Mouse (Mus musculus) cerebellum, postnatal 10 days (tissue): ENCODE measurements around the gene Fxr2.
"Not testable (repeated sequence)": the region's sequence is repeated elsewhere in the genome, so short reads cannot be mapped to it uniquely, and the experiment has no call there.

ENCODE experiments used
- DNase-seq, 2 experiments: peaks; one replicate each; pipeline ENCODE4 v3.0.0; 2021; ENCODE audit warnings: mixed read lengths in 2 of 2

Fxr2 gene

GRCm38 (mm10) chr11:69613553-69614256 is 19.1 kb upstream of the Fxr2 start:
- peak; percentile 92 for DNase-seq

- not testable (repeated sequence) for DNase-seq
Measured at GRCm38 (mm10) chr11:69614257-69614588, 18.6 kb upstream of the Fxr2 start.

DNA sequence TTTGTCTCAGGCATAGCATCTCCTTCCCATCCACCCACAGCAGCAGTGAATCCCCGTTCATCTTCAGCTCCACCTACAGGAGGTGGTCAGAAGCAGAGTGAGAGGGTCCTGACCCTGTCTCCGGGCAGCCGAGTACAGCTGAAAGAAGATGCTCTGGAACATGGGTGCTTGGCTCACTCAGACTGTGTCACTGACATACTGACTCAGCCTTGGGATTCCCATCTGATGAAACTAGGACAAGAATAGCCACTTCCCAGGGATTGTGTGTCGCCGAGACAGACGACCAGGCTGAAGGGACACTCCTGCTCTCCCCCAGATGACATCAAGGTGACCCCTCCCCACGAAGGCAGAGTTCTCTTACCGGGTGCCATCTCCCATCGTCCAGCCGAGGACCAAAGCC is 16.0 kb upstream of the Fxr2 start:
- DNase-seq, result no peak

DNA sequence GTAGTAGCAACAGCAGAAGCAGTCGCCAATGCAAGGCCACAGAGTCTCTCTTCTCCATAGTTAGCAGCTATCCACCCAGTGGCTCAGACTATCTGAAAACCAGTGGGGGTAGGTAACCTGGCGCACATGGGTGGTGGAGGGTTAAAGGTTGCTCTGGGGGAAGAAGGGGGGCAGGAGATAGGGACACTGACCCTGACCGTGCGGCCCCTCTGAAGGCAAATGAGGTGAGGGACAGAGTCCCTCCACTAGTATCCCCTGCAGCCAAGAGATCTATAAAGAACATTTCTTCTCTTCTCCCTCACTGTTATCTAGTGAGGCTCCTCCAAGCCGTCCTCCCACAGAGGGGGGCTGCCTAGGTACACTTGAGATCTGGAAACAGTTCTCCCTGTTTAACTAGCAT is 15.0 kb upstream of the Fxr2 start, which contains the start of gene Shbg:
Gene Shbg (minus strand): TSS at position 101 of the 400 bp plus-strand sequence.
- no peak for DNase-seq

DNA sequence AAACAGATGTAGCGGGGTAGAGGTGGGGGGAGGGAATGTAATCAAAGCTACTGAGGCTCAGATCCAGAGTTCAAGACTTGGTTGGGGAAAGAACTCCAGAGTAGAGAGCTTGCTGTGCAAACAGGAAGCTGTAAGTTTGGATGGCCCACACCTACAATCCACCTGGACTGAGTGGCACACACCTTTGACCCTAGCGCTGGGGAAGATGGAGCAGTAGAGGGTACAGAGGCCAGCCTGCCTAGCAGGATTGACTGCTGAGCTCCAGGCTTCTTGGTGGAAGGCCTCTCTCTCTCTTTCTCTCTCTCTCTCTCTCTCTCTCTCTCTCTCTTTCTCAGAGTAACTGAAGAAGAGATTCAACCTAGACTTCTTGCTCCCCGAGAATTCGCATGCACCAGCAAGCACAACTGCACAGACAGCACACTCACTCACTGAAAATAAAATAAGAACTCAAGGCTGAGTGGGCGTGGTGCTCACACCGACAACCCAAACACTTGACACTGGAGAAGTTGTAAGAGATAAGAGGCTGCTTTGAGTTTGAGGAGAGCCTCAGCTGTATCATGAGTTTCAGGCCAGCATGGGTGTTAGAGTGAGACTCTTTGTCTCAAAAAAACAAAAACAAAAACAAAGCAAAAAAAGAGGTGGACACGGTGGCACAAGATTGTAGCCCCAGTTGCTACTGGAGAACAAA is 12.3 kb upstream of the Fxr2 start:
- no peak for DNase-seq

DNA sequence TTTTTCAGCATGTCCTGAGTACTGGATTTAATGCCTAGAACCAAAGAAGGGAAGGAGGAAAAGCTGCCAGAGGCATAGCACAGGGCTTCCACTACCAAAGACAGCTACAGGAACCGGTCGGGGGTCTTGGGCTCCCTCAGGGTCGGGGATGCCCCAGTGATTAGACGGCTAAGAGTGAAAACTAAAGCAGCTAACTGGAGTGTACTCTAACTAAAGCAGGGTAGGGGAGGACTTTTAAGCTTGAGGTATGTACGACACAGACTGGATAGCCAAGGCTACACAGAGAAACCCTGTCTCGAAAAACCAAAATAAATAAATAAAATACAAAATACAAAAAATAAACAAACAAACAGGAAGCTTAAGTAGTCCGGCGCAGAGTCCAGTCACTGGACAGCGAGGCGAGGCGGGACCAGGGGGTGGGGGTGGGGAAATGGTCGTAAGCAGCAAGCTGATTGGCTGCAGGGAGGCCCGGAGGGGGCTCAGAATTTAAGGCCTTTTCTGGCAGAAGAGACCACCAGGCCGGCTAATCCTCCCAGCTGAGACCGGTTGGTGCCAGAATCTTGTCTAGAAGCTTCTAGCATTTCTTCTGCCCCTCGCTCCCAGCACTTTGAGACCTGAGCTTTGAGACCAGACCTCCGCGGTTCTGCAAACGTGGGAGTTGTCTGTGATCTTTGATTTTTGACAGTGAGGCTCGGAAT is 11.1 kb upstream of the Fxr2 start, which contains the start of gene Sat2:
Gene Sat2 (plus strand): TSS at position 454 of the 698 bp plus-strand sequence.
- DNase-seq, result peak; percentile 87 to 90

DNA sequence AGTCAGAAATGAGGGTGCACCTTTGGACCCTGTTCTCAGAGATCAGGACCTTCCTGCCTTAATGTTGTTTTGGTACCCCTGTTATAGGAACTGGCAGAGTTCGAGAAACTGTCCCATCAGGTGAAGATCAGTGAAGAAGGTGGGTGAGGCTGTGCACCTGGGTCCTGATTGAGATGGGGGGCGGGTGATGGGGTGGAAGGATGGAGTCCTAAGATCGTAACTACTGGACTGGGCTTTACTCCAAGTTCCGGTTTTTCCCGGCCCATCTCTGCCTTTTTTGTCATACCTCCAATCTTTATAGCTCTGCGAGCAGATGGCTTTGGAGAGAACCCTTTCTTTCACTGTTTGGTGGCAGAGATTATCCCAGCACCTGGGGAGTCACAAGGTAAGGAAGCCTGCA is 10.4 kb upstream of the Fxr2 start:
- DNase-seq, result peak; percentile 73 to 80

DNA sequence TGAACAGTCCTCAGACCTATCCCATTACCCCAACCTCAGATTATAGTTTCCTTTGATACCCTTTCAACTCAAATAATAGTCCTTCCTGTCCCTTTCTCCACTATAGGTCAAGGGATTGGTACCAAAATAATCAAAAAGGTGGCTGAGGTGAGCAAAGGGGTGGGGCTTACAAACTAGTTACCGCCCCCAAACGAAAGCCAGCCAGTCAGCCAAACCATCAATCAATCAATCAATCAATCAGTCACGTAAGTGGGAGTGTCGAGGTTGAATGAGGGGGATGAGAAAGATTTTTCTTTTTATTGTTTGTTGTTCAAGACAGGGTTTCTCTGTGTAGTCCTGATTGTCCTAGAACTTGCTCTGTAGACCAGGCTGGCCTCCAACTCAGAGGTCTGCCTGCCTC is 9.8 kb upstream of the Fxr2 start:
- no peak for DNase-seq

- DNase-seq, result not testable (repeated sequence)
Measured at GRCm38 (mm10) chr11:69624339-69624738, 8.5 kb upstream of the Fxr2 start.

DNA sequence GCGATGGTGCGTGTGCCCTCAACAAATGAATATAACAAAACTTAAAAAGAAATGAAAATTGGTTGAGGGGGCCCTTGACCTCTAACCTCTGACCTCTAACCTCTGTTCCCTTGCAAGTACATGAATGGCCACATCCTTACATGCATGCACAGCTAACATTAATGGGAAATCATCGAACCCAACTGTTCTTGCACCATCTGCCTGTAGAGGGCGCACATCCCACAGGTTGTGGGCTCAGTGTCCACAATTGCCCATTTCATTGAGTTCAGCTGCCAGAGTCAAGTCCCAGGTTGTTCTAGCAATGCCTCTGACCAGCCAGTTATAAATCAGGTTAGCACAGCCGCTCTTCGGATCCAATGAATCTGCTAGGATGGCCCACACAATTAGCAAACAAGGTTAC is 4.5 kb upstream of the Fxr2 start:
- DNase-seq, result peak; percentile 92 to 94

DNA sequence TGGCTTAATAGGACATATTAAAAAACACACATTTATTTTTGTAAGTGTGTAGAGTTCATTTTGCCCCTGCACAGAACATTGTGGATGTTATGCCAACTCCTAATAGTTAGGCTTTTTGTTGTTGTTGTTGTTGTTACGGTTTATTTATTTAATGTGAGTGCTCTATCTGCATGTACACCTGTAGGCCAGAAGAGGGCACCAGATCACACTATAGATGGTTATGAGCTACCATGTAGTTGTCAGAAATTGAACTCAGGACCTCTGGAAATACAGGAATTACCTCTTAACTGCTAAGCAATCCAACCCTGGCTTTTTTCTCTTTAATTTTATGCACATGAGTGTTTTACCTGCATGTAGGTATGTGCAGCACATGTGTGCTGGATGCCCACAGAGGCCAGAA is 3.0 kb upstream of the Fxr2 start:
- DNase-seq, result peak in 1 of 2 experiments; percentile 50

DNA sequence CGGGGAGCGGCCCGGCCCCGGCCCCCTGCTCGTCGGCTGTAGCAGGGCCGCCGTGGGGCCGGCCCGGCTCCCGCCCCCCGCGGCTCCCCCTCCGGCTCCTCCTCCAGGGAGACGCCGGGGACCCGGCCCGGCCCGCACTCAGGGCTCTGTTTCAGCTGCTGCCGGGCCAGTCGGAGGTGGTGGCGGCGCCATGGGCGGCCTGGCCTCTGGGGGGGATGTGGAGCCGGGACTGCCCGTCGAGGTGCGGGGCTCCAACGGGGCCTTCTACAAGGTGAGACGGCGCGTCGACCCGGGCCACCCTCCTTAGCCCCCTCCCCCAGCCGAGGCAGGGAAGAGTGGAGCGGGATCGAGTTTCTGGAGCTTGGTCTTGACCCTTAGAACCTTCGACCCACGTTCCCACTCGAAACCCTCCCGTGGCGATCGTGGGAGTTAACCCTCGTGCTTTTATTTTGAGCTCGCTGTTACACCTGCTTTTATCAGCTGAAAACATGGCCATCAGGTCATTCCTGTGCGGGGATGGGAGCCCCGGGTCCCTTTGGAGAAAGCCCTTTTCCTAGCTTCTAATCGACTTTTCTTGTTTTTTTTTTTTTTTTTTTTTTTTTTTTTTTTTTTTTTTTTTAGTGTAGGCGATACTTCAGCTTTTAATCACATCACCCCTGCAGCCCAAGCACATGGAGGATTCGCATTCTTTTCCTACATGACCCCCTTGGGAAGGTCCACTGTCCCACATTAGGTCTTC is 507 bp downstream of the Fxr2 start:
- DNase-seq, result no peak

- no peak for DNase-seq
Measured at GRCm38 (mm10) chr11:69635471-69635870, 2.7 kb downstream of the Fxr2 start.

- no peak for DNase-seq
Measured at GRCm38 (mm10) chr11:69645860-69646259, 13.1 kb downstream of the Fxr2 start.

GRCm38 (mm10) chr11:69653399-69653798 is 20.6 kb downstream of the Fxr2 start:
- no peak for DNase-seq

DNA sequence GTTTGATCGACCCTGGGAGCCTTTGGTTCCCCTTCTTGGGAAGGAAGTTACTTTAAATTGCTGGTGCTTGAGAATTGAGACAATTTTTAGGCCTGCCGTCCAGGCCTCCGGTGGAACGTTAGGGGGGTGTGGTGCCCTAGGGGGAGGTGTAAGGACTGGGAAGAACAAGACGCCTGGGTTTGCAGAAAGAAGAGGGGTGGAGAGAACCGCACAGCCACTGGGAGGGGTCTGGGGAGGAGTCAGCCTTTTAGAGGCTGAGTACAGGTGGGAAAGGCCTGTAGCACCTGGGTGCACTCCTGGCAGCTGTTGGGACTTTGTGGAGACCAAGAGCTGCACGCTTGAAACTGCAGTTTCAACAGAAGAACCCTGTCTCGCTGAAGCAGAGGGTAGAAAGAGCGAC is 22.0 kb downstream of the Fxr2 start:
- no peak for DNase-seq

- DNase-seq, result peak; percentile 85 to 86
Measured at GRCm38 (mm10) chr11:69655264-69656064, 22.7 kb downstream of the Fxr2 start, which contains the start of gene Sox15. Gene Sox15, plus strand, starts transcription at chr11:69655314.

DNA sequence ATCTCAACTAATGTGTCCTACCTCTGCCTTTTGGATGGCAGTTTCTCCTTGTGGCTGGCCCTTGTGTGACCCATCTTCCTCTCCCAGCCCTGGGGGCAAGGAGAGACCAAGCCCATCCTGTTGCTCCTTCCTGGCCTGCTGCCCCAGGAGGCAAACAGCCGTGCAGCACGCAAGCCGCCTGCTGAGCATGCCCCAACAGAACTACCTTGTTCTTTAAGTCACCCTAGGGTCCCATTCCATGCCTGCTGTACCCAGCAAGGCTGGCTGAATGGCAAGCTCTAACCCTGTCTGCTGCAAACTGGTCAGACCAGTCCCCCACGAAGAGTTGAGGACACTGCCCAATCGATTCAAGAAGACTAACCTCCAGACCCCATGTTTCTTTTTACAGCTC is 23.3 kb downstream of the Fxr2 start:
- no peak for DNase-seq

DNA sequence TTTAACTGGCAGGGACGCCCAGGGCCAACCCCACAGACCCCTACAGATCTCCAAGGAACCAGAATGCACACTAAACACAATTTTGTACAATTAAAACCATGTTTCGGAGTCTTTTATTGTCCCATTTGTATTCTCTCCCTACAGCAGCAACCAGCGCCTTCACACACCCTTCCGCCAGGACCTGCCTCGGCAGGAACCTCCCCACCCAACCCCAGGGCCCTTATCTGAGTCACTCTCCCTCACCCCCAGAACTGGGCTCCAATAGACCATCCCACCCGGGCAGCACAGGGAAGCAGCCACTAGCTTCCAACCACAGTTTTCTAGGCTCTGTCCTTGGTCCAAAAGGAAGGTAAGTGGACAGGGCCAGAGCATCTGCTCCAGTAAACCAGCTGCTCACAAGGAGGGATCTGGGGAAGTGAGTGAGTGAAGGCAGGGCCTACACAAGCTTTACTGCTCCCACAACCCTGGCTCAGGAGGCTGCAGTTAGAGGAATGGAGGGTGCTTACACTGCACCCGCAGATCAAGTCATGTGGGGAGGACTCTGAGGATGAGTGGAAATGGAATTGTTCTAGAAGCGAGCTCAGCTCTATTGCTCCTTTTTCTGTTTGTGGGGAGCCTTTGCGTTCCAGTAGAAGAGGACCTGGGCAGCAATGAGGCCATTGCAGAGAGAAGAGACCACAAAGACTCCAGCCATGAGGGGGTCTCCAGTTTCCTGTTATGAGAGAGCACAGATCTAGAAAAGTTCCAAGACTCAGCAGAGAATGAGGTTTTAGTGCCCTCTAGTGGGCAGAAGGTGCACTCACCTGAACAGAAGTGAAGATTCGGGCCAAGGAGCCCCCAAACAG is 24.0 kb downstream of the Fxr2 start:
- DNase-seq, result peak; percentile 75 to 82

- DNase-seq, result no peak
Measured at GRCm38 (mm10) chr11:69657462-69657881, 24.7 kb downstream of the Fxr2 start.

DNA sequence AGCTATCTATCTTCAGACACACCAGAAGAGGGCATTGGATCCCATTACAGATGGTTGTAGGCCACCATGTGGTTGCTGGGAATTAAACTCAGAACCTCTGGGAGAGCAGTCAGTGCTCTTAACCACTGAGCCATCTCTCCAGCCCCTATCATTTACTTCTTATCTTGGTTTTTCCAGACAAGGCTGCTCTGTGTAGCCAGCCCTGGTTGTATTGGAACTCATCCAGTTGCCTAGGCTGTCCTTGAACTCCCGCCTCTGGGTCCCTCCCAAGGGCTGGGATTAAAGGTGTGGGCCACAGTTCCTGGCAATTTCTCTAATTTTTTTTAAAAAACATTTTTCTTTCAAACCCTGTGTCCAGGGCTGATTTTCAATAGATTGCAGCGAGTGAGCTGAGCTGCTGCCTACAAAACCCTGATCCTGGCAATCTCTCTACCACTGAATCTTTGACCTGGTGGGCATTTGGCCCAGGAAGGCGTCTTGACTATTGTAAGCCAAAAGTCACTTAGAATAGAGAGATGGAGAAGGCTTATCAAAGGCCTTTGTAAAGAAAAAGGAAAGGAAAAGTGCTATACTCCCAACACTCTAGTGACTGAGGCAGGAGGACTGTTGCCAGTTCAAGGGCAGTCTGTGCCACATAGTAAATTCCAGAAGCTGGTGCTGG is 28.6 kb downstream of the Fxr2 start:
- peak; percentile 41 to 50 for DNase-seq
